Mouse (Mus musculus) induced T-regulatory cell, adult 2 months (primary cell): Measurements from ENCODE around the gene Yod1.

ENCODE experiments used
- DNase-seq: peaks from one replicate; pipeline ENCODE4 v3.0.0-alpha.2; 2012; ENCODE audit warnings: low read depth

Gene Yod1

DNA sequence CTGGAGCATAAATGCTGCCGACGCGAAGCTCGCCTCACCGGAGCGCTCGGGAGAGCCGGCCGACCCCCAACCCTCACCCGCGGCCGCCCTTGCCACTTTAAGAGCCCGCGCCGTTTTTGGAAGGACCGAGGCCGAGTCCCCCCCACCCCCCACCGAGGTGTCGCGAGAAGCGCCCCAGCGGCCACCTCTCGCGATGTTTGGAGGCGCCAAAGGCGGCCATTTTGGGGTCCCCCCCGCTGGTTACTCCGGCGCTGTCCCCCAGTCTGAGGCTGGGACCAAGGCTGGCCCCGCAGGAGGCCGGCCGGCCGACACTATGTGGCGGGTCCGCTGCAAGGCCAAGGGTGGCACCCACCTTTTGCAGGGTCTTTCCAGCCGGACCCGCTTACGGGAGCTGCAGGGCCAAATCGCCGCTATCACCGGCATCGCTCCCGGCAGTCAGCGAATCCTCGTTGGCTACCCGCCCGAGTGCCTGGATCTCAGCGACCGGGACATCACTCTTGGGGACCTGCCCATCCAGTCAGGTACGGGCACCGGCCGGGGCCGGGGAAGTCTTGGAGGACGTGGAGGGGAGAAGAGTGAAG lies at the start of gene Yod1:
TSS of gene Yod1 (plus strand) at position 37 of the 581 bp plus-strand sequence.
- peak; percentile 96 for DNase-seq

- no peak for DNase-seq
These were observed 38.6 kb upstream of the Yod1 start for GRCm38 (mm10) chr1:130678551-130678950.

DNA sequence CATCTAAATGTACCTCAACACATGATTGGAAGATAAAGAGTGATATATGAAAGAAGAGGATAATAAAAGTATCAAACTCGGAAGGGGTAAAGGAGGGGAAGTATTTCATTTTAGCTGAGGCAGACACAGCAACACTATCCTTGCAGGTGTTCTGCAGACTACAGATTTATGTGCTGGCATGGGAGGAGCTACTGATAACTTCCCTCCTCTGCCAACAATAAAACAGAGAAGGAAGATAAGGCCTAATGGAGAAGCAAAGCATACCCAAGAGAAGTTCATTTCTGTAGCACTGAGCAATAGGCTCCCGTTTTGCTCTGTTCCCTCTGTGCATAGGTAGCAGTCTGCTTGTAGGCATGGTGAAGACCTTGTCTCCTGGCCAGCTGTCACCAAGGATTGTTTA lies 36.1 kb upstream of the Yod1 start:
- DNase-seq: no peak

DNA sequence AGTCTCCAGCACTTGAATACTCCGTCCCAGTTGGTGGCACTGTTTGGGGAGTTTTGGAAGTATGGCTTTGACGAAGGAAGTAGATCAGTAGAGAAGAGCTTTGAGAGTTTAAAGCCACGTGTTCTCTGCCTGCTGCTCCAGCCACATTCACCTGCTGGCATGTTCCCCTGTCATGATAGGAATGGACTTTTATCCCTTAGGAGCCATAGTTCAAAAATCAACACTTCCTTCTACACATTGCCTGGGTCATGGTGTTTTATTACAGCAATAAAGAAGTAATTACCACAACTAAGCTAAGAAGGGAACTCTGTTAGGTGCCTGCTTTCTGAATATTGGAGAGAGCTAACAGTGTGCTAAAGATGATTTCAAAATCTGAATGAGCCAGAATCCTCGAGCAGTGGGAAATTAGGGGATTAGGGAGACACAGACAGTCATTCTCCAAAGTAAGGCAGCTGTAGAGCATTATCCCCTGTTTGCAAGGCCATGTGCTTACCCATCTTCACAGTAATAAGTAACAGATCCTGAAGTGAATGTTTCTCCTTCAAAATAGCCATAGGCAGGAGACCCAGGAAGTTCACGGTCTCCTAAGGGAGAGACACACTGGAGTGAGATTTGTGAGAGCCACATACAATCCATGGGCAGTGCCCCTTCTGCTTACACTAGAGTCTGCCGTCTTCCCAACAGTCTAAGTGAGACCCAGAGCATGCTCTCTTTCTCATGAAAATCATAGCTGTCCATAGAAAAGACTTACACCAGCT lies 35.3 kb upstream of the Yod1 start:
- DNase-seq: no peak

DNA sequence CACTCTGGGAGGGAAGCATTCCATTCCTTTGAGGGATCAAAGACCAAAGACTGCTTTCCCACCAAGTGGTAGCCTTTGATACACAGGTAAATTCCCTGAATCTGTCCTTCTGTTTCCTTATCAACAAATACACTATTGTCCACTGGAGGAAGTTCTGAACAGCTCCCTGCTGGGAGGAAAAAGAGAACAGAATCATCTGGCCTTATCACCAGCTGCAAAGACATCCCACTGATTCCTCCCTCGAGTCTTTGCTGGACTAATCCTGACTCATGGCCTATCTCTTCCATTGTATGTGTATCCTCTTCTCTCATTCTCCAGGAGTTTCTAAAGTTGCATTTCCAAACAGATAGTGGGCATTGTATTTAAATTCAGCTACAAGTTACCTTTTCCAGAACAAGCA lies 33.2 kb upstream of the Yod1 start:
- no peak for DNase-seq

DNA sequence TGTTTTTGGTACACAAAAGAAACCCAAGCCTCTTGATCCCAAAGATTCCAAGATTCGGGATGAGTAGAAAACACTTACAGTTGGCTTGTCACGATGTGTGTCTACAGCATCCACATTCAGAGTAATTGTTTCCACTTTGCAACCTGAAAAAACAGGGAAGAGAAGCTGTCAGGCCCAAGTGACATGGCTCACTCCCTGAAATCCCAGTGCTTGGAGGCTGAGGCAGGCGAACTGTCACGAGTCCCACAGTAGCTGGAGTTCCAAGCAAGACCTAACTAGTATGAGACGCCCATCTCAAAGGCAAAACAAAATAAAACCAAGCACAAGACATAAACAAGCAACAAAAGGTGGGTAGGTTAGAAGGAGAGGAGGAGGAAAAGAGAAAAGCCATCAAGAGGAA lies 18.5 kb upstream of the Yod1 start:
- no peak for DNase-seq

DNA sequence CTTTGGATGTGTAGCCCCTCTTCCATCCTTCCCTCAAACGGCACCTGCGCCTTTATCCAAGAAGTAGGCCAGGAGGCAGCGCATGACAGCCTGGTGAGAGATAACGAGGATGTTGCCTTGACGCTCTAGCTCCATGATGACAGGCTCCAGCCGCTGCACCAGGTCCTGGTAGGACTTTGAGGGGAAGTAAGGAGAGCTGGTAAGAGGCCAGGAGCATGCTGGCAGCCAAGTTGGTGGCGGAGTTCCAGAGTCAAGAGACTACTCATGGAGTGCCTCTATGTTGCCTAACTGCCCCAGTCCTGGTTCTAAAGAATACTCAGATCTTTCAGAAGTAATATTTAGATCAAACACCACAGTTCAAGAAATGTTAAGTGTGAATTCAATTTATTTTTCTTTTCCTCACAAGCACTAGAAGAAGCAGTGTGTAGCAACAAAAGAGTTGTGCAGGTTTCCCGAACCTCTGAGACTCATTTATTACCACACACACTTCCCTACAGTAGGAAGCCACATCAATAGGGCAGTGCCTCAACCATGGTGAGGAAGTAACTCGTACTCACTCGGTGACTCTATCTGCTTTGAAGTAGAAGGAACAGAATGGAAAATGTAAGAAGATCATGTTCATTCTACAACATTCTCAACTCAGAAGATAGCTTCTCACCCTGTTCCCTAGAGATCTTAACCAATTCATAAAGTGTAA lies 17.0 kb upstream of the Yod1 start:
- DNase-seq: no peak

DNA sequence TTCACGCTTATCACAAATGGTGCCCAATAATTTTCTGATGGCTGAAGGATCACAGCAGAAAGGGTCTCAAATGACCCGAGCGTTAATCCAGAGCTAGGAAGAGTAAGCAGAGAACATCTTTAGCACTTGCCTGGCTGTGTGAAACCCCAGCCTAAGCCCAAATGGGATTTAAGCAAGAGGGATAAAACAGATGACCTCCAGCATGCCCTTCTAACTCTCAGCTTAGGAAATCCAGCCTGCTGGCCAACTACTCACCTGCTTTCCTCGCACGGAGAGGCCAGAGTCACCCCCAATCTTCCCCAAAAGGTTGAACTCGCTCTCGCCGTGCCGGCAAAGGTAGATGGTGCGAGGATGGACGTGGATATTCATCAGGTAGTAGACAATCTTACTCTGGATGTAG lies 15.2 kb upstream of the Yod1 start:
- no peak for DNase-seq

DNA sequence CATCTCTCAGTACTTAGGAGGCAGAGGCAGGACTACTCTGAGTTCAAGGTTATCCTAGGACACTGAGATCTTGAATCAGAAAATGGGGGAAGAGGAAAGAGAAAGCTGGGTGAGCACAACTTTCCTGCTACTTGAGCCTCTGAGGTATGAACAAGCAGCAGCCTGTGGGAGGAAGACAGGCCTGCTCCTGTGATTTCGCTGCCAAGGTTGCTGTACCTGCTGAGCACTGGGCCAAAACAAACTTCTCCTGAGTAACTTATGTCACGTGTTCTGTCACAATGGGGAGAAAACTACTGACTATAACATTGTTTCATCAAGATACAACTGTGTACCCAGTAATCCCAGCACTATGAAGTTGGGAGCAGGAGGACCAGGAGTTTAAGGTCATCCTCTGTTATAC lies 13.5 kb upstream of the Yod1 start:
- no peak for DNase-seq

GRCm38 (mm10) chr1:130710283-130711080 lies 6.6 kb upstream of the Yod1 start:
- DNase-seq: no peak

GRCm38 (mm10) chr1:130714046-130714445 lies 3.1 kb upstream of the Yod1 start:
- peak; percentile 6 for DNase-seq

DNA sequence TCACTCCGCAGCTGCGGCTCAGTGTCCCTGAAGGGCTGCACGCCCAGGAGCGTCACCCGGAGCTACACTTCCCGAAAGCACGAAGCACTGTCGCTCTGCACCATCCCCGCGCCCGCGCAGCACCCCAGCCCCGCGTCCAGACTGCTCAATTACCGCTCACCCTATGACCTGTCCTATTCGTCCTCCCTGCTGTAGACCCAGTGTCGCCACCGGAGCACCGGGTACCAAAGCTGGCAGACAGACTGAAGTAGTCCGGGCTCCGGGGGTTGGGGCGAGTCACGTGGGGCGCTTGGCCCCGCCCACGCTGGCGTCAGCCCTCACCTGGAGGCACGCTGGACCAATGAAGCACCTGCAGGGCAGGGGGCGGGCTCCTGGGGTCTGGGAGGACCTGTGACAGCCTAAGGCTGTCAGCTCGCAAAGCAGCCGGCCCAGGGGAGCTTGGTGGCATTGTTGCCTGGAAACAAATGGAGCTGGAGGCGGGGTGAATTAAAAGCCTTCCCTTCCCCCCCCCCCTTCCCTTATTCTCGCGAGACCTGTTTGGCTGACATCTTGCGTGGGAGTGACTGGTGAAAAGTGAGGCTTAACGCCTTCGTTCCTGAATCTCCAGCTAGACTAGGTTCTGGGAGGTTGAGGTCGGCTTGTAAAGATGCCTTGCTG lies 1.4 kb upstream of the Yod1 start, which contains the start of gene Gm29427:
TSS of gene Gm29427 (minus strand) at position 239 of the 657 bp plus-strand sequence.
- DNase-seq: peak; percentile 98

GRCm38 (mm10) chr1:130716218-130716512 lies 962 bp upstream of the Yod1 start:
- DNase-seq: no peak

DNA sequence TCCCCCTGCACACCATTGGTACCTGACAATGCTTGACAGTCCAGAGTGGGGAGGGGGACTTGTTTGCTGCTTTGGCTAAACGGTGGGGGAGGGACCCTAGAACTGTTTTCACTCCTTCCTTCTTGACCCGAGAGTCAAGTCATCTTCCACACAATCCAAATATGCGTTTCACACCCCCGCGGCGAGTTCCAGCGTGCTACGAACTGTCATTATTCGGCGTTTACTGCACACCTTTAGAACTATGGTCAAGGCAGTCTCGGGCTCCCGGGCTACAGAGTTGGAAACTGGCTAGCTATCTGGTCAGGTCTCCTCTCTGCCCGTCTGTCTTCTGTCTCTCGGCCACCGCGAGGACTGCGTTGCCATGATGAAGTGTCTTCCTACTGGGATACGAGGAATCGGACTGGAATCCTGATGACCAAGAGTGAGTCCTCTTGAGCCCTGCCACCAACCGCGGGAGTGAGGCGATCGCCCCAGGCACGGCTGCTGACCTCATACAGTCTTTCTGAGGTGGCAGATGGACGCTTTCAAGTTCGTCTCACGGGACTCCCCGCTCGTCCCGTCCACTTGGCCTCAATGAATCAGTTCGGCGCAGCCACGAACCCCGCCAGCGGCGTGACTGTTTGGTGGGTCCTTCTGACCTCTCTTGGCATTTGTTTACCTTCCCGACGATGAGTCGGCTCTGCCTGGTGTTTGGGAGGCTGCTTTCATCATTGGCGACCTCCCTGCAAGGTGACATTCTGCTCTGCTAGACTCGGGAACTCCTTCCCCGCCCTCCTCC lies 425 bp upstream of the Yod1 start:
- no peak for DNase-seq

DNA sequence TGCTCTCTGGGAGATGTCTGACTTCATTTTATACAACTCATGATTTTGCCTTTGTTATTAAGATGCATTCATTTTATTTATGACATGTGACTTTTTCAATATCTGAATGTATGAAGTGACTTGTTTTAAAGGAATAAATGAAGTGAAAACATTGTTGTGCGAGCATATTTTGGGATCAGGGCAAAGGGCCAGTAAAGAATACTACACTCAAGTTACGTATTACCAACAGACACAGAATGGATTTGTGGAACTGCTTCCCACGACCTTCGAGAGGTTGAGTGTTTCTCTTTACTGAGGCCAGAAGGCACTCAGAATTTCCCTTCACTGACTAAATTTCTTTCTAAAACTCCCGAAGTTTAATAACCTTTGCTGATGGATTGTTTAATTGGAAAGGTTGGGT lies 7.1 kb downstream of the Yod1 start:
- no peak for DNase-seq

- no peak for DNase-seq
These were observed 9.3 kb downstream of the Yod1 start for GRCm38 (mm10) chr1:130726396-130726795.

DNA sequence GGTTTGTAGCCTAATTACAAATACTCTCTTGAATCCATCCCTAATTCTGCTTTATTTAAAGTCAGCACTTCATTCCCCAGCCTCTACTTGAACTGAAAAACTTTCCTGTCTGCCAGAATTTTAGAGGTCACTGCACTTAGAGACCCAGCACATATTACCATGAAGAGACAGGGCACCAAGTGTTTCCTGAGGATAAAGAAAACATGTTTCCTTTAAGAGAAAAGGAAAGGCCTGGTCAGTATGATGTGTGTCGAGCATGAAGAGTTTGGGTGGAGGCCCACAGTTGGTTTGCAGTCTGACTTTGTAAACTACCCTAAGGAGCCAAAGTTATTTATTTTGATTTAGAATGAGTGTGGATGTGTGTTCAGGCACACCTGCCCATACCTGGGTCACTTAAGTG lies 10.9 kb downstream of the Yod1 start:
- no peak for DNase-seq

DNA sequence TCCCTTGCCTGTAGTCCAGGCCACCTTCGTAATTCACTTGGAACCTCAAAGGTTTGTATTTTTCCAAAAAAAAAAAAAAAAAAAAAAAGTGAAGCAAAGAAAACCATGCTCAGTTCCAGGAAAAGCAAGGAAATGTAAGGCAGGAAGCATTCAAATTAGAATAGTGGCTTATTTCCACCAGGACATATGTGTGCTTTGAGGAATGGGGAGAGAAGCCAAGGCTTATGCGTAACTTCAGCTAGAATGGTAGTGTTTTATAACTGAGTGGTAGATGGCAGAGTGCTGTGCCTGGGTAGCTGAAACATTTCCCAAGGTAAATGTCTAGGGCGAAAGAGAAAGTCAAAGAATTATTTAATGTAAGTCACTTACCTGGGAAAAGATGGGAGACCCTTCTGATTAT lies 11.6 kb downstream of the Yod1 start:
- DNase-seq: no peak

DNA sequence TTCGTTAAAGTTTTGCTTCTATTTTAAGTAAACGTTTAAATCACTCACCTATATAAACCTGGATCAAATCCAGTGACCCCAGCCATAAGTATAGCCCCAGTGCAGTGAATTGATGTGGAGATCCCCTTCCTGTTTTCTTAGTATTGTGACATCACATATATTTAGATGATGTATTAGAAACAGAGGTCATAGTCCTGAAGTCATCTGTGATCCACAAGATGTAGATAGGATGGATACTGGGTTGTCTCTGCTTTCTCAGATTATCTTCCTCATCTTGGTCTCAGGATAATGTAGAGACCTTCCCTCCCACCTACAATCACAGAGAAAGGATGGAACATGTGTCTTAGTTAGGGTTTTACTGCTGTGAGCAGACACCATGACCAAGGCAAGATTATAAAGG lies 12.0 kb downstream of the Yod1 start, which contains the start of gene Pfkfb2:
TSS of gene Pfkfb2 (minus strand) at position 101 of the 400 bp plus-strand sequence.
- DNase-seq: no peak

GRCm38 (mm10) chr1:130731741-130732337 lies 14.7 kb downstream of the Yod1 start, which contains the start of gene AA986860:
Gene AA986860, plus strand, starts transcription at chr1:130731976.
- DNase-seq: no peak
